Mouse (Mus musculus): ENCODE measurements around the gene Elk3.

- TF ChIP-seq CTCF (IDR thresholded peaks at IDR 0.05; ENCODE audit: low read depth, low read length) (no peak), POLR2A (IDR thresholded peaks at IDR 0.05; ENCODE audit: insufficient read depth, low read length) (no peak), EP300 (IDR thresholded peaks at IDR 0.05; ENCODE audit: insufficient read depth, low read depth, low read length) (no peak)
These were observed 13.5 kb upstream of the Elk3 start for GRCm38 (mm10) chr10:93324438-93324837.
